Mouse (Mus musculus): ENCODE measurements around the gene Atp6v0e. TPM values are rescaled to one million over a fixed set of nuclear protein-coding genes. Genes with fewer than 3 reads are reported as not detected.

Gene Atp6v0e
- polyA plus RNA-seq, 1 experiment, result 354 TPM

DNA sequence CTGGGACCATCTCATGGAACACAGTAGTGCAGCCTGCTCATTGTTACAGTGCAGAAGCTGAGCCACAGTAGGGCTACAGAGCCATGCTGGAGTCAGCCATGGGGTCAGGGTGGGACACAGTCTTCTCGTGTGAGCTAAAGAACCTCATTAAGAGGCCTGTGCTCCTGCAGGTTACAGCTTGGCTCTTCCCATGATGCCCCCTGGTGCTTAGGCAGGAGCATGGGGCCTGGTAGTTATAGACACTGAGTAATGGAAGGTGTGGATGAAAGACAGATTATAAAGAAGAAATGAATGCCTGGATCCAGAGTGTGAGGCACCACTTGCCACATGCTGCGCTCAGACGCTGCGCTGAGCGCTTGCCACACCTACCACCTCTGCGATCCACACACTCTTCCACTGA lies 34.6 kb upstream of the Atp6v0e start:
- no peaks in the 10 kb centered on the region for H3K27me3 ChIP-seq (ENCODE audit: control insufficient read depth, insufficient read depth, low read length)
- 91% methylated on average over 6 of the region's 6 CpGs for WGBS
- no peaks in the 10 kb centered on the region for H3K36me3 ChIP-seq (ENCODE audit: control insufficient read depth, insufficient read depth, low read length)
- DNase-seq, result no peak
- no peak overlapping the region for H3K4me3 ChIP-seq (ENCODE audit: control insufficient read depth, insufficient read depth, low read length)
- no peak for TF ChIP-seq CTCF (IDR thresholded peaks at IDR 0.05; ENCODE audit: borderline replicate concordance, control insufficient read depth, extremely low read depth, insufficient read depth, low read length, poor library complexity)
- no peak for TF ChIP-seq POLR2A (IDR thresholded peaks at IDR 0.05; ENCODE audit: control insufficient read depth, extremely low read depth, insufficient read depth, low read length, poor library complexity)
- H3K27ac ChIP-seq (ENCODE audit: control insufficient read depth, insufficient read depth, low read length), result no peak overlapping the region
- H3K4me1 ChIP-seq (replicated peaks; ENCODE audit: control insufficient read depth, insufficient read depth, low read length), result no peaks in the 10 kb centered on the region

GRCm38 (mm10) chr17:26628936-26629335 lies 34.1 kb upstream of the Atp6v0e start:
- WGBS, result 93% methylated on average over 3 of the region's 3 CpGs
- DNase-seq, result no peak

DNA sequence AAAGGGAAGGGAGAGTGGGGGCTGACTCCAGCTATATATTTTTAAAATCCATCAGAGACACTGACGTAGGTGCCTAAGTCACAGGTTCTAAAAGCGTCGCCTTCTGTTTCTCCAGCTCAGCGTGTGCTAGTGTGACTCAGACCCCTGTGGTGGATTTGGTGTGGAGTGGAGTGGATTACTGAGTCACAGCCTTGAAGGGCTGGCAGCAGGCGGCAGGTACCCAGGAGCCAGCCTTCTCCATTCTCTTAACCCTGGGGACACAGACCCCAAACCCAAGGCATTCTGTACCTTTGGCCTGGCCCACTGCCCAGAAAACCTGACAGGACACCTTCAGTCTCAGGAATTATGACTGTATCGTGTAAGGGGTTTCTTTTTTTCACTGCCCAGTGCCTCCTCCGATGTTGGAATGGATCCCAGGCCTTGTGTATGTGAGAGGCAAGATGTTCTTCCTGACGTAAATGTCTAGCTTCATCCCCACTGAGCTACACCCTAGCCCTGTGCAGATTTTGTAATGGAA lies 31.2 kb upstream of the Atp6v0e start:
- no peak for DNase-seq
- no peaks in the 10 kb centered on the region for H3K4me1 ChIP-seq (replicated peaks; ENCODE audit: control insufficient read depth, insufficient read depth, low read length)
- H3K36me3 ChIP-seq (ENCODE audit: control insufficient read depth, insufficient read depth, low read length), result no peaks in the 10 kb centered on the region
- 94% methylated on average over 8 of the region's 8 CpGs for WGBS
- H3K27me3 ChIP-seq (ENCODE audit: control insufficient read depth, insufficient read depth, low read length), result no peaks in the 10 kb centered on the region
- no peak overlapping the region for H3K4me3 ChIP-seq (ENCODE audit: control insufficient read depth, insufficient read depth, low read length)
- H3K27ac ChIP-seq (ENCODE audit: control insufficient read depth, insufficient read depth, low read length), result no peak overlapping the region
- no peak for TF ChIP-seq POLR2A (IDR thresholded peaks at IDR 0.05; ENCODE audit: control insufficient read depth, extremely low read depth, insufficient read depth, low read length, poor library complexity)
- no peak for TF ChIP-seq CTCF (IDR thresholded peaks at IDR 0.05; ENCODE audit: borderline replicate concordance, control insufficient read depth, extremely low read depth, insufficient read depth, low read length, poor library complexity)

More at GRCm38 (mm10) chr17:26628936-26629335, 34.1 kb upstream of the Atp6v0e start:
- Histone ChIP-seq H3K36me3 (ENCODE audit: control insufficient read depth, insufficient read depth, low read length) (no peaks in the 10 kb centered on the region), H3K27ac (ENCODE audit: control insufficient read depth, insufficient read depth, low read length) (no peak overlapping the region), H3K4me1 (replicated peaks; ENCODE audit: control insufficient read depth, insufficient read depth, low read length) (no peaks in the 10 kb centered on the region), H3K4me3 (ENCODE audit: control insufficient read depth, insufficient read depth, low read length) (no peak overlapping the region), H3K27me3 (ENCODE audit: control insufficient read depth, insufficient read depth, low read length) (no peaks in the 10 kb centered on the region)
- no peak for TF ChIP-seq CTCF (IDR thresholded peaks at IDR 0.05; ENCODE audit: borderline replicate concordance, control insufficient read depth, extremely low read depth, insufficient read depth, low read length, poor library complexity)
- TF ChIP-seq POLR2A (IDR thresholded peaks at IDR 0.05; ENCODE audit: control insufficient read depth, extremely low read depth, insufficient read depth, low read length, poor library complexity), result no peak

GRCm38 (mm10) chr17:26633186-26633585 lies 29.8 kb upstream of the Atp6v0e start:
- Histone ChIP-seq H3K4me1 (replicated peaks; ENCODE audit: control insufficient read depth, insufficient read depth, low read length) (no peaks in the 10 kb centered on the region), H3K27me3 (ENCODE audit: control insufficient read depth, insufficient read depth, low read length) (no peaks in the 10 kb centered on the region), H3K4me3 (ENCODE audit: control insufficient read depth, insufficient read depth, low read length) (no peak overlapping the region), H3K27ac (ENCODE audit: control insufficient read depth, insufficient read depth, low read length) (no peak overlapping the region), H3K36me3 (ENCODE audit: control insufficient read depth, insufficient read depth, low read length) (no peaks in the 10 kb centered on the region)
- TF ChIP-seq POLR2A (IDR thresholded peaks at IDR 0.05; ENCODE audit: control insufficient read depth, extremely low read depth, insufficient read depth, low read length, poor library complexity), result no peak
- TF ChIP-seq CTCF (IDR thresholded peaks at IDR 0.05; ENCODE audit: borderline replicate concordance, control insufficient read depth, extremely low read depth, insufficient read depth, low read length, poor library complexity), result no peak
- 97% methylated on average over 9 of the region's 9 CpGs for WGBS
- no peak for DNase-seq

- no peak overlapping the region for H3K4me3 ChIP-seq (ENCODE audit: control insufficient read depth, insufficient read depth, low read length)
- H3K36me3 ChIP-seq (ENCODE audit: control insufficient read depth, insufficient read depth, low read length), result no peaks in the 10 kb centered on the region
- TF ChIP-seq POLR2A (IDR thresholded peaks at IDR 0.05; ENCODE audit: control insufficient read depth, extremely low read depth, insufficient read depth, low read length, poor library complexity) (no peak), CTCF (IDR thresholded peaks at IDR 0.05; ENCODE audit: borderline replicate concordance, control insufficient read depth, extremely low read depth, insufficient read depth, low read length, poor library complexity) (no peak)
- no peaks in the 10 kb centered on the region for H3K4me1 ChIP-seq (replicated peaks; ENCODE audit: control insufficient read depth, insufficient read depth, low read length)
- WGBS, result 96% methylated on average over 9 of the region's 9 CpGs
- no peaks in the 10 kb centered on the region for H3K27me3 ChIP-seq (ENCODE audit: control insufficient read depth, insufficient read depth, low read length)
- no peak for DNase-seq
- H3K27ac ChIP-seq (ENCODE audit: control insufficient read depth, insufficient read depth, low read length), result no peak overlapping the region
Observed at GRCm38 (mm10) chr17:26633926-26634325, 29.1 kb upstream of the Atp6v0e start.

DNA sequence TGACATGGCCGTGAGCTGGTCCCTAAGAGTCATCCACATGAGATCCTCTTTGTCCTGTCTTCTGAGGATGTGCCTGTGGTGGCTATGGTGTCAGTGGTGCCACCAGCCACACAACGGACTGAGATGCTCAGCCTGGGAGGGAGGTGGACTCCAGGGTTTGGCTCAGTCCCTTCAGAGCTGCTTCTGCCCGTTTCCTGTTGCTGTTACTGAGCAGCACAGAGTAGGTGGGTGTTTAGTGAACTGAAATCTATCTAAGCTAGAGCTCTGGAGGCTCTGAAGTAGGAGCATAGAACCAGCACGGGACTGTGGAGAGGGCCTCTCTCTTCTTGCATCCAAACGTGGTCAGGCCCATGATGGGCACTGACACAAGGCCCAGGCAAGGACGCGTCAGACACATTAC lies 28.5 kb upstream of the Atp6v0e start:
- H3K36me3 ChIP-seq (ENCODE audit: control insufficient read depth, insufficient read depth, low read length), result no peaks in the 10 kb centered on the region
- no peaks in the 10 kb centered on the region for H3K4me1 ChIP-seq (replicated peaks; ENCODE audit: control insufficient read depth, insufficient read depth, low read length)
- H3K27ac ChIP-seq (ENCODE audit: control insufficient read depth, insufficient read depth, low read length), result no peak overlapping the region
- no peak for DNase-seq
- WGBS, result 96% methylated on average over 7 of the region's 7 CpGs
- TF ChIP-seq POLR2A (IDR thresholded peaks at IDR 0.05; ENCODE audit: control insufficient read depth, extremely low read depth, insufficient read depth, low read length, poor library complexity) (no peak), CTCF (IDR thresholded peaks at IDR 0.05; ENCODE audit: borderline replicate concordance, control insufficient read depth, extremely low read depth, insufficient read depth, low read length, poor library complexity) (no peak)
- H3K27me3 ChIP-seq (ENCODE audit: control insufficient read depth, insufficient read depth, low read length), result no peaks in the 10 kb centered on the region
- H3K4me3 ChIP-seq (ENCODE audit: control insufficient read depth, insufficient read depth, low read length), result no peak overlapping the region

DNA sequence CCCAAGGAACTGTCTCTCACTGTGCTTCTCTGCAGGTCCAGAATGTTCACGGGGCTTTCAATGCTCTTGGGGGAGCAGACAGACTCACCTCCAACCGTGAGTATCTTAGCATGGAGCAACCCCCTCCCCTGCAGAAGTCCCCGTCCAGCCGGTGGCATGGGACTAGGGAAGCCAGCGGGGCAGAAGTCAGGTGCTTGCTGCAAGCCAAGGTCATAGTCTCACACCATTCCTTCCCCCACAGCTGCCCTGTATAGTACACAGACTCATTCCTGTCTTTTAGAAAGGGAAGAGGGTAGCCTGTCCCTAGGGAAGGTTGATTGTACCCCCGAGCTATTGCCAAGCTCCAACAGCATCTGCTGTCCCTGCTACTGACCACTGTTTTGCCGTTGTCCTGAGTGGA lies 27.1 kb upstream of the Atp6v0e start:
- no peak for DNase-seq
- no peaks in the 10 kb centered on the region for H3K36me3 ChIP-seq (ENCODE audit: control insufficient read depth, insufficient read depth, low read length)
- no peaks in the 10 kb centered on the region for H3K27me3 ChIP-seq (ENCODE audit: control insufficient read depth, insufficient read depth, low read length)
- WGBS, result 95% methylated on average over 7 of the region's 7 CpGs
- TF ChIP-seq POLR2A (IDR thresholded peaks at IDR 0.05; ENCODE audit: control insufficient read depth, extremely low read depth, insufficient read depth, low read length, poor library complexity) (no peak), CTCF (IDR thresholded peaks at IDR 0.05; ENCODE audit: borderline replicate concordance, control insufficient read depth, extremely low read depth, insufficient read depth, low read length, poor library complexity) (no peak)
- no peak overlapping the region for H3K27ac ChIP-seq (ENCODE audit: control insufficient read depth, insufficient read depth, low read length)
- H3K4me3 ChIP-seq (ENCODE audit: control insufficient read depth, insufficient read depth, low read length), result no peak overlapping the region
- no peaks in the 10 kb centered on the region for H3K4me1 ChIP-seq (replicated peaks; ENCODE audit: control insufficient read depth, insufficient read depth, low read length)
